ENCODE assay signal across 8 mouse cellular contexts in the genomic region with DNA sequence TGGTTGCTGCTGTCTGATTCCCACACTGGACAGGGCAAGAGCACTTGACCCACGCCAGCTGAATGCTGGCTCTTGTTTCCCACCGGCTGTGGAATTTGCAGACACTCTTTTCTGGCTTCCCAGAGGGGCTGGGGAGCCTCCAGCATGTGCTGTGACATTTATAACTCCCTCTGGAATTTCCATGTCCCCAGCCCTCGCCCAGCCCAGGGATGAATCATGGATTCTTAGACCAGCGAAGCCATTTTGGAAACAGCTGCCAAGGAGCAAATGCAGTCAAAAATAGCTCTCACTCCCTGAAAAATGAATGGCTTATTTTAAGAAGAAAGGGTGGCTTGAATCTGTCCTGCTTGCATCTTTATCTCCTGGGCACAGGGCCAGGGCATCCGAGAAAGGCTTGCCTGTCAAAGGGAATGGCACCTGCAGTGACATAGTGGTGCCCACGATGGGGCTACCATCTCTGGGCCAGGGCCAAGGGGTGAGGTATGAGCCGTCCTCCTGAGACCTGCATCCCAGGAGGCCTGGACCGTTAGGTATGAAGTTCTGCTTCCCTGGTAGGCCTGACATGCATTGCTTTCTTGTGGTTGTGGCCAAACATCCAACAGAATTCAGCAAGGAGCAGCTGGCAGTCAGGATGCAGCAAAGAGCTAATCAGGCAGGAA.
DNase-seq lines count a peak whose midpoint lies in the region; ATAC-seq lines count a peak whose summit lies in the region.

No protein-coding gene starts in this region.

- peaks cover 4% of the 10 kb centered on the region; the same call in 1 of the 2 replicates for H3K9me3 ChIP-seq in limb, embryonic 12.5 days
- no peaks in the 10 kb centered on the region for H3K9me3 ChIP-seq in limb, embryonic 10.5 days (replicated peaks)
- H3K9me3 ChIP-seq in heart, embryonic 11.5 days (replicated peaks; ENCODE audit: control insufficient read depth, low read length), result no peaks in the 10 kb centered on the region

- H3K27ac ChIP-seq in limb, embryonic 12.5 days, result peak overlapping the region; percentile 58; the same call in 1 of the 2 replicates
- H3K27ac ChIP-seq in limb, embryonic 10.5 days, result no peak overlapping the region; the same call in 1 of the 2 replicates
- peak overlapping the region; percentile 88 for H3K27ac ChIP-seq in heart, embryonic 11.5 days (ENCODE audit: low read depth, low read length)

- no peak overlapping the region for H3K4me2 ChIP-seq in limb, embryonic 12.5 days
- H3K4me2 ChIP-seq in heart, embryonic 11.5 days, result peak overlapping the region; percentile 23; the same call in 1 of the 2 replicates

- ATAC-seq in limb, embryonic 12.5 days (ENCODE audit: insufficient number of reproducible peaks, insufficient read depth, low FRiP score, low TSS enrichment, low read depth), result no peak; the same call in 1 of the 2 replicates
- peak; percentile 25; the same call in 1 of the 2 replicates for ATAC-seq in heart, embryonic 11.5 days (replicated peaks; ENCODE audit: insufficient number of reproducible peaks, low FRiP score, low TSS enrichment)

- H3K9ac ChIP-seq in limb, embryonic 12.5 days (replicated peaks), result no peak overlapping the region
- no peak overlapping the region for H3K9ac ChIP-seq in heart, embryonic 11.5 days (ENCODE audit: low read depth, low read length)

- H3K4me3 ChIP-seq in limb, embryonic 12.5 days (replicated peaks), result no peak overlapping the region
- no peak overlapping the region for H3K4me3 ChIP-seq in limb, embryonic 10.5 days
- H3K4me3 ChIP-seq in heart, embryonic 11.5 days (ENCODE audit: low read depth, low read length), result no peak overlapping the region

- WGBS in limb, embryonic 12.5 days, result 61% methylated on average over 8 of the region's 8 CpGs
- 78% methylated on average over 8 of the region's 8 CpGs for WGBS in limb, embryonic 10.5 days
- 31% methylated on average over 8 of the region's 8 CpGs for WGBS in heart, embryonic 11.5 days (ENCODE audit: insufficient replicate concordance)

- H3K4me1 ChIP-seq in limb, embryonic 12.5 days (replicated peaks), result peaks cover 23% of the 10 kb centered on the region
- H3K4me1 ChIP-seq in limb, embryonic 10.5 days, result peaks cover 20% of the 10 kb centered on the region
- peaks cover 31% of the 10 kb centered on the region for H3K4me1 ChIP-seq in heart, embryonic 11.5 days (ENCODE audit: control insufficient read depth, insufficient read depth, low read length)

- no peaks in the 10 kb centered on the region for H3K36me3 ChIP-seq in limb, embryonic 12.5 days
- H3K36me3 ChIP-seq in limb, embryonic 10.5 days, result no peaks in the 10 kb centered on the region
- no peaks in the 10 kb centered on the region for H3K36me3 ChIP-seq in heart, embryonic 11.5 days (ENCODE audit: control insufficient read depth, insufficient read depth, low read length)

- H3K27me3 ChIP-seq in limb, embryonic 12.5 days, result no peaks in the 10 kb centered on the region
- no peaks in the 10 kb centered on the region for H3K27me3 ChIP-seq in limb, embryonic 10.5 days (ENCODE audit: low read depth, poor library complexity, severe bottlenecking)
- no peaks in the 10 kb centered on the region for H3K27me3 ChIP-seq in heart, embryonic 11.5 days (ENCODE audit: control insufficient read depth, insufficient read depth, low read length)

- DNase-seq in limb, embryonic 10.5 days (ENCODE audit: low spot score), result no peak
- DNase-seq in fibroblast of lung, adult 2 months (ENCODE audit: low read depth), result peak; percentile 83
- peak; percentile 77 to 84 for DNase-seq in kidney, postnatal 4 days
- DNase-seq in lung, postnatal 25 days (ENCODE audit: low spot score), result peak; percentile 43
- DNase-seq in urinary bladder, postnatal 4 days (ENCODE audit: low spot score in 2 of 2), result peak; percentile 64 to 67
- DNase-seq in thymus, postnatal 25 days, result no peak

Comparison
In these comparisons a context has a peak if more than half of its experiments do, and no peak if none do; other contexts are left out.
1. DNase-seq: peak in fibroblast of lung, adult 2 months (single experiment), kidney, postnatal 4 days (2 of 2), lung, postnatal 25 days (single experiment) and urinary bladder, postnatal 4 days (2 of 2); none in limb, embryonic 10.5 days (single experiment) and thymus, postnatal 25 days (single experiment).